Mouse (Mus musculus) forebrain, embryonic 13.5 days (tissue): ENCODE measurements at regions not wholly inside any gene's neighbourhood (a gene's known extent, or its start where the extent isn't known, plus 50 kb on each side); places are given as distances from the start of the nearest gene placed in this dataset.

Experiments used
- ATAC-seq: fragments of 200-750 bp; cut with Nextera tagmentation; 2 replicates; pipeline ENCODE4 v1.8.0; 2017
- H3K27ac ChIP-seq: fragments of 300-500 bp; sonication (generic); 2 replicates; pipeline ENCODE4 v1.5.1; 2015; ENCODE audit warnings: inconsistent platforms, mild to moderate bottlenecking, moderate library complexity
- H3K27me3 ChIP-seq: fragments of 300-500 bp; sonication (generic); 2 replicates; pipeline ENCODE4 v1.6.1; 2015; ENCODE audit warnings: mild to moderate bottlenecking, inconsistent platforms
- H3K36me3 ChIP-seq: fragments of 300-500 bp; sonication (generic); 2 replicates; pipeline ENCODE4 v1.6.1; 2015; ENCODE audit warnings: mild to moderate bottlenecking, inconsistent platforms; ENCODE audit not compliant: poor library complexity, severe bottlenecking
- H3K4me1 ChIP-seq: fragments of 300-500 bp; sonication (generic); 2 replicates; pipeline ENCODE4 v1.6.1; 2015; ENCODE audit warnings: inconsistent platforms
- H3K4me2 ChIP-seq: fragments of 300-500 bp; sonication (generic); 2 replicates; pipeline ENCODE4 v1.6.1; 2015; ENCODE audit warnings: inconsistent platforms, mild to moderate bottlenecking, moderate library complexity
- H3K4me3 ChIP-seq: fragments of 300-500 bp; sonication (generic); 2 replicates; pipeline ENCODE4 v1.5.1; 2015; ENCODE audit warnings: mild to moderate bottlenecking, inconsistent platforms
- H3K9ac ChIP-seq: fragments of 300-500 bp; sonication (generic); 2 replicates; pipeline ENCODE4 v1.6.1; 2015; ENCODE audit warnings: mild to moderate bottlenecking, inconsistent platforms
- H3K9me3 ChIP-seq: fragments of 300-500 bp; sonication (generic); replicated peaks from 2 replicates; pipeline ENCODE4 v1.6.1; 2016; ENCODE audit warnings: inconsistent platforms
- WGBS: fragments of 180-500 bp; shearing (Covaris S2); methylation state at CpG from one replicate; pipeline ENCODE4 v1.1.7; 2015; 5-methylcytosine and 5-hydroxymethylcytosine counted together

DNA sequence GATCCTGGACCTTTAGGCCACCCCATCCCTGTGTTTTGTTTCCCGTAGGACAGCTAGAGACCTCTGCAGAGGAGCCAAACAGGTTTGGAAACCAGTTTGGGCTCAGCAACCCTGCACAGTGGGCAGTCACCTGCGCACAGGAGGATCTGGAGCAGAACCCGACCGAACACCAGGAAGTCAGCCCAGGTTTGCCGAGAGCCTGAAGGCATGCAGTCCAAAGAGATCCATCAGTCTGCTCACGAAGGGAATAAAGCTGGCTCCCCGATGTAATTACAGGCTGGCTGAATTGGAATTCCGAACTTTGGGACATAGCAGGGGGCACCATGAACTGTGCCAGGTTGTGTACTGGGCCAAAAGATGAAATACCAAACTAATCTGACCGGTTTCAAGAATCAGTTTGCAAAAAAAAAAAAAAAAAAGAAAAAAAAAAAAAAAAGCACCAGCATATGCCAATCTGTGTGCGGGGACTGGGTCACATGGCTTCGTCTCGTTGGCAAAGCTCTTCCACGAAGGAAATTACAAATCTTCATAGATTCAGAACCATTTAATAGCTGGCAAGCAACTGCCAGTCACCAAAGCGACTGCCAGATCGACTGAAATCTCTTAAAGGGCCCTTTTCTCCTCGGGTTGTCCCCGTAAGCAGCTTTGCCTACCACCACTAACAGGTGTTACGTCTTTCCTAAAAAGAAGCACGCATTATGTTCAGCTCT is 137.0 kb upstream of the Dyrk2 start:
- no peak overlapping the region for H3K9ac ChIP-seq
- no peaks in the 10 kb centered on the region for H3K4me1 ChIP-seq
- no peak overlapping the region for H3K27ac ChIP-seq
- no peaks in the 10 kb centered on the region for H3K27me3 ChIP-seq
- no peak overlapping the region for H3K4me3 ChIP-seq
- no peaks in the 10 kb centered on the region for H3K36me3 ChIP-seq
- H3K4me2 ChIP-seq = no peak overlapping the region
- 89% methylated on average over 19 of the region's 19 CpGs for WGBS
- ATAC-seq = no peak
- H3K9me3 ChIP-seq = no peaks in the 10 kb centered on the region

DNA sequence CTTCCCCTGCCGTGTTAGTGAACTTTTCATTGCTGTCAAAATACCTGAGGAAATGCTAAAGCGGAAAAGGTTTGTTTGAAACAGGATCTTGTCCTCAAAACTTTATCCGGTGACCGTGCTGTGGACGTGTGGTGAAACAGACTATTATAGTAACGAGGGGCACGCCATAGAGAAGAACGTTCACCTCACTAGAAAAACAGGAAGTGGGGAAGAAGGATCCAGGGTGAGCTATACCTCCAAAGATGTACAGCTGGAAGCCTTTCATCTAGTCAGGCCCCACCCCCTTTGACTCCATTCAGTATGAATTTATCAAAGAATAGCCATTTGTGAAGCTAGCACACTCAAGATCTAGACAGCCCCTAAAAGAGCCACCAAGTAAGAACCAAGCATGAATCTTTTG is 135.5 kb upstream of the Dyrk2 start:
- Histone ChIP-seq H3K9me3 (no peaks in the 10 kb centered on the region), H3K36me3 (no peaks in the 10 kb centered on the region), H3K27ac (no peak overlapping the region), H3K4me3 (no peak overlapping the region), H3K9ac (no peak overlapping the region), H3K27me3 (no peaks in the 10 kb centered on the region), H3K4me2 (no peak overlapping the region), H3K4me1 (no peaks in the 10 kb centered on the region)
- ATAC-seq = no peak
- 89% methylated on average over 8 of the region's 8 CpGs for WGBS

DNA sequence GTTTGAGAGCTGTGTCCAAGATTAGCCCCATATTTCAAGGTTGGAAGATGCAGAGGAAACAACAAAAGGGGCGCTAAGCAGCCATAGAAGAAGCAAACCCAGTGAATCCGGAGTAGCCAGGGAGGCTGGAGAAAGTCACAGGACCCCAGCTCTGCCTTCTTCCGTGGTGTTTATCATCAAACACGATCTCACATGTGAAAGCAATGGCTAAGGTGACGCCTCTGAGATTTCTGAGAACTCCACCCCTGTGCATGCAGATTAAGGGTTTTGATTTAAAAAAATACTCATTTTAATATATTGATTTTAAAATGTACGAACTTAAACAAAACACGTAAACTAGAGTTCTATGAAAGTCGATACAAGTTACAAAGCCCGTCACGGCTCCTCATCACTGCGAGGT is 134.4 kb upstream of the Dyrk2 start:
- Histone ChIP-seq H3K27me3 (no peaks in the 10 kb centered on the region), H3K9me3 (no peaks in the 10 kb centered on the region), H3K36me3 (no peaks in the 10 kb centered on the region), H3K27ac (no peak overlapping the region), H3K4me2 (no peak overlapping the region), H3K4me3 (no peak overlapping the region), H3K9ac (no peak overlapping the region), H3K4me1 (no peaks in the 10 kb centered on the region)
- ATAC-seq = no peak
- WGBS = 93% methylated on average over 11 of the region's 11 CpGs

DNA sequence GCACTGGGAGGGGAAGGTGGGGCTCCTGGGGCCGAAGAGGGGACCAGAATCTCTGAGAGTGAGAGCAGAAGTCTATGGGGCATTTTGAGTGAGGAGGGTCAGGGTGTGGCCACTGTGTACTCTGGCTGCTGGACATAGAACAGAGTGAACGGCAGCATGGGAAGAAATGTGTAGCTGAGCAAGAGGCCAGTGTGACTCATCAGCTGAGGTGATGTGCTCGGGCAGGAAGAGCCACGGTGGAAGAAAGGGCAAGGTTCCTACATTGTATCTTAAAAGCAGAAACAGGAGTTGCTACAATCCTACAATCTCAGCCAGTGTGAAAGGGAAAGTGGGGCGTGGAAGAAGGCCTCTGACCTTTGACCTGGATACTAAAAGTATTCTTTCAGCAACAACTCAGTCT is 133.8 kb upstream of the Dyrk2 start:
- no peak overlapping the region for H3K27ac ChIP-seq
- no peak overlapping the region for H3K4me3 ChIP-seq

DNA sequence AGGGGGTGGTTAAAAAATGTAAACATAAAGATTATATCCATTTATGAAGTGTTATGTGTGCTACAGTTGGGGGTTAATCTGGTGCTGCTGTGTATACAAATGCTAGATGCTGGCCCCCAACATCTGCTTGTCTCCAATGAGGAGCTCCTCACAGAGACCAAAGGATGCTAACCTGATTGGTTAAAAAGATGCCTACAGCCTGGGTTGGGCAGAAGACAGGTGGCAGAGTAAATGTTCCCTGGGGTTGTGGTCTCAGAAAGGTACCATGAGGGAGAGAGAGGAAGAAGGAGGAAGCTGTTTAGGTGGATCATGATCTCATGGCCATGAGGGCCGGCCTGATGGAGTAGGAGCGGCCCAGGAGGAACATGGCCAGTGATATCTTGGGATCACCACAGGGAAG is 133.0 kb upstream of the Dyrk2 start:
- H3K36me3 ChIP-seq = no peaks in the 10 kb centered on the region
- no peaks in the 10 kb centered on the region for H3K27me3 ChIP-seq
- no peaks in the 10 kb centered on the region for H3K4me1 ChIP-seq
- no peaks in the 10 kb centered on the region for H3K9me3 ChIP-seq
- no peak overlapping the region for H3K4me2 ChIP-seq
- ATAC-seq = no peak
- no peak overlapping the region for H3K27ac ChIP-seq
- no peak overlapping the region for H3K4me3 ChIP-seq
- WGBS = 93% methylated on average over 2 of the region's 2 CpGs
- H3K9ac ChIP-seq = no peak overlapping the region

More for the DNA sequence above, 133.8 kb upstream of the Dyrk2 start:
- no peak overlapping the region for H3K9ac ChIP-seq
- no peaks in the 10 kb centered on the region for H3K36me3 ChIP-seq
- 76% methylated on average over 5 of the region's 5 CpGs for WGBS
- no peak overlapping the region for H3K4me2 ChIP-seq
- H3K4me1 ChIP-seq = no peaks in the 10 kb centered on the region
- H3K9me3 ChIP-seq = no peaks in the 10 kb centered on the region
- H3K27me3 ChIP-seq = no peaks in the 10 kb centered on the region
- ATAC-seq = no peak

DNA sequence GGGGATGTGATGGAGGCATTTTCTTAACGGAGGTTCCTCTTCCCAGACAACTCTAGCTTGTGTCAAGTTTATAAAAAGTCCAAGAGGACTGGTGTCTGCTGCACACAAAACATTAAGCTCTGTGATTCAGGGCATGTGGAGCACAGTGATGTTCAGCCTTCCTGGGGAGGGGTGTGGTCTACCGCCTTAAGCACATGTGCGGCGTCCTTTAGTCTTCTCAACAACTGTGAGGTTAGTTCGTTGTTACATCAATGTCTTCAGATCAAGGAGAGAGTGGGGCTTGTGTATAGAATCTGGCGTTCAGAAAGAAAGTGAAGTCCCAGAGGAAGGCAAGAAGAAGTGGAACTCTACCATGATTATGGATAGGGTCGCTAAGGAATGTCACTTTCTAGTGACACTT is 131.9 kb upstream of the Dyrk2 start:
- Histone ChIP-seq H3K36me3 (no peaks in the 10 kb centered on the region), H3K4me3 (no peak overlapping the region), H3K9me3 (no peaks in the 10 kb centered on the region), H3K27me3 (no peaks in the 10 kb centered on the region), H3K4me2 (no peak overlapping the region), H3K4me1 (no peaks in the 10 kb centered on the region), H3K27ac (no peak overlapping the region), H3K9ac (no peak overlapping the region)
- ATAC-seq = no peak
- WGBS = 96% methylated on average over 7 of the region's 7 CpGs

DNA sequence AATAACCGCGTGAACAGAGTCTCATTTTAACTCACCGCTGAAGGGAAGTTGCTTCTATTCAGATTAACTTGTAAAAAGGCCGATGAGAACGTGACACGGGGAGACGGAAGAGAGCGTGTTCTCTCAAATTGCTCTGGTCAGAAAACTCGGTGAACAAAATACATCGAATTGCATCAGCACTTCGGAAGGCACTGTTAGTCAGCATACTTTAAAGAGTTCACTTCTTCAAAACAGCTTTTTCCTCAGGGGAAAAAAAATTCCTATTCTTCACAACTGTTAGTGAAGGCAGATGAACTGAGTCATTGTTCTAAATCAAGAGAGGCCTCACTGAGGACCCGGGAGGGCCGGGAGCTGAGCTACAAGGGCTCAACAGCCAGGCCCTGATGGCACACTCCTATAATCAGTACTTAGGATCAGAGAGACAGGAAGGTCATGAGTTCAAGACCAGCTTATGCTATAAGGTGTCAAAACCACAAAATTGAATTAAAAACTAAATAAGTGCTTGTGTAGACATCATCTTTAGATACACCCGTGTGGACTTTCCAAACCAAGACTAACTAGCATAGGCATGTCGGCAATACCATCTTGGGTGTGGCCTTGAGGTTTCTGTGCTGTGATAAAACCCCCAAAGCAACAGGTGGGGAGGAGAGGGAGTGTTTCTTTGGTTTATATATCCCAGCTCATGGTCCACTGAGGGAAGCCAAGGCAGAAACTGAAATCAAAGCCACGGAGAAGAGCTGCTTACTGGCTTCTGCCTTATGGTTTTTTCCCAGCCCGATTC is 131.2 kb upstream of the Dyrk2 start:
- no peaks in the 10 kb centered on the region for H3K9me3 ChIP-seq
- ATAC-seq = no peak
- no peaks in the 10 kb centered on the region for H3K4me1 ChIP-seq
- no peaks in the 10 kb centered on the region for H3K27me3 ChIP-seq
- H3K27ac ChIP-seq = no peak overlapping the region
- no peak overlapping the region for H3K9ac ChIP-seq
- no peak overlapping the region for H3K4me3 ChIP-seq
- no peak overlapping the region for H3K4me2 ChIP-seq
- 81% methylated on average over 17 of the region's 17 CpGs for WGBS
- no peaks in the 10 kb centered on the region for H3K36me3 ChIP-seq

DNA sequence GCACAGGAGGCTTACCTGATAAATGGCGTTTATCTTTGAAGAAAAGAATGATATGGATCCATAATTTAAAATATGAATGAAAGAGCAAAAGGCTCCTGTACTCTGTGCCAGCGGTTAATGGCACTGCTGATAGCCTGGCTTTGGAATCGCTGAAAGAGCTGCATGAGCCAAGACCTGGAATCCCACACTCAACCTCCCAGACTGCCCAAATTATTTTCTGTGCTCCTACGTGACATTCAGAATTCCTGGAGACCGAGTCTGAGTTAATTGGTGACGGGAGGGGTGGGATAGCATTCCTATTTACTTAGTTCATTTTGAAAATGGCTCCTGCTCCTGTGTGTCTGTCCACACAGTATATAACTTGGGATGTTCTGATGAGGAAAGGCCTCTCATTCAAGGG is 129.0 kb upstream of the Dyrk2 start:
- no peak for ATAC-seq
- WGBS = 68% methylated on average over 6 of the region's 6 CpGs

DNA sequence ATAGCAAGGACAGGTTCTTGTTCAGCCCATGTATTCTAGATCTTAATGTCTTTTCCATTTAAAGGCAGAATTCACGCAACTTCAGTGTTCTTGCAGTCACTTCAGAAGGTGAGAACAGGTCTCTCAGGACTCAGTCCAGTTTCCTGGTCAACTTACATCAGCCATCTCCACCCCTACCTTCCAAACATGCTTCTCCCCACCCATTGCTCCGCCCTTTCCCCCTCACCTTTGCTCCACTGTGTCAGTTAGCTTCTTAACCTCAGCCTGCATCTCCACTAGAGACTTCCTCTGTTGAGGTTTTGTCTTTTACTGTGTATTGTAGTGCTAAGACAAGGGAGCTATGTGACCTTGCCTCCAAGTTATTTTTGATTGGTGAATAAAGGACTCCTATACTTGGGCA is 127.0 kb upstream of the Dyrk2 start:
- H3K4me1 ChIP-seq = no peaks in the 10 kb centered on the region
- H3K4me2 ChIP-seq = no peak overlapping the region
- no peaks in the 10 kb centered on the region for H3K9me3 ChIP-seq
- WGBS = 95% methylated on average over 2 of the region's 2 CpGs
- no peaks in the 10 kb centered on the region for H3K27me3 ChIP-seq
- H3K4me3 ChIP-seq = no peak overlapping the region
- no peaks in the 10 kb centered on the region for H3K36me3 ChIP-seq
- H3K27ac ChIP-seq = no peak overlapping the region
- H3K9ac ChIP-seq = no peak overlapping the region
- no peak for ATAC-seq

More for the DNA sequence above, 129.0 kb upstream of the Dyrk2 start:
- H3K27me3 ChIP-seq = no peaks in the 10 kb centered on the region
- no peak overlapping the region for H3K9ac ChIP-seq
- no peak overlapping the region for H3K4me3 ChIP-seq
- H3K27ac ChIP-seq = no peak overlapping the region
- H3K4me2 ChIP-seq = no peak overlapping the region
- no peaks in the 10 kb centered on the region for H3K4me1 ChIP-seq
- no peaks in the 10 kb centered on the region for H3K36me3 ChIP-seq
- no peaks in the 10 kb centered on the region for H3K9me3 ChIP-seq

DNA sequence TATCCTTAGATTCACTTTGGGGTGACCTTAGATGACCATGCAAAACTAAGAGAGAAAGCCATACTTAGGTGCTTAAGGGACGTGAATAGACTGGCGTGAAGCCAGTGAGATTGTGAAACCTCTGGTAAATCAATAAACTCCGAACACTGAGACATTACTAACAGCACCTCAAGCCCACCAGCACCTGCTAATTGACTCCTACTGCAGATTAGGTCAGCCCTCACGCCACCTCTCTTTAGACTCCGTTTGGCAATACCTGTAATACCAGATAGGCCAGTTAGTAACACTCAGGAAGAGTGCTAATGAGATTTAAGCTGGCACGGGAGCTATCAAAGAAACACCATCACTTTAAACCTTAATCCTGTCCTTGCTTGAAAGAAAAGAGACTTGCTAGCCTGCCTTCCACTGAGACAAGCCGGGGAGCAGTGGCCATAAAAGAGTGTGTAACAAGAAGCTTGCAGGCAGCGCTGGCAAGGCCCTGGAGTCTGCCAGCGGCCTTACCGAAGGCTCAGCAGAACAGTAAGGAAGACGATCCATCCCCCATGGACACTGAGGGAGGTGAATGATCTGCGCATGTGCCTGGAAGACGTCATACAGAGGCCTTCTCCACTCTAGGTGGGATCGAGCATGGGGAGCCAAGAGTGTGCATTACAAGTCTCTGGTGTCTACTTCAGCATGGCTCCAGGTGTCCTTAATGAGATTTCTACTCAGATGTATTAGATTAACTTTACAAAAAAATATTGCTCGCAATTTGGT is 124.0 kb upstream of the Dyrk2 start:
- no peaks in the 10 kb centered on the region for H3K27me3 ChIP-seq
- ATAC-seq = no peak
- H3K4me2 ChIP-seq = no peak overlapping the region
- H3K9ac ChIP-seq = no peak overlapping the region
- H3K4me3 ChIP-seq = no peak overlapping the region
- no peaks in the 10 kb centered on the region for H3K9me3 ChIP-seq
- 48% methylated on average over 15 of the region's 15 CpGs for WGBS
- H3K36me3 ChIP-seq = no peaks in the 10 kb centered on the region
- H3K27ac ChIP-seq = no peak overlapping the region
- no peaks in the 10 kb centered on the region for H3K4me1 ChIP-seq

DNA sequence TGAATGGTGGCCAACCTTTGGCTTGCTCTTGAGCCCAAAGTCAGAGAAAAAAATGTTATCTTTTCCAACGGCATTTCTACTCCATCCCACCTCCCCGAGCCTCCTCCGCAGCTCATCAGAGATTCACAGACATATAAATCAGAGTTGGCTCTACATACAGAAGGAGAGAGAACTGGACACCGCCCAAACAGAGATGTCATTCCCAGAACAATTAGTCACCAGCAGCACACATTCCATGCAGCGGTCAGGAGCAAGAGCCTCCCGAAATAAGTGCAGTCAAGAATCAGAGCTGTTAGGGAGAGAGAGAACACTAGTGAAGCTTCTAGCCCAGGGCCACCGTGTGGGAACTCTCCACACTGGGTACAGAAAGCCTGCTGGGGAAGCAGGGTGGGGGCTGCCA is 121.2 kb upstream of the Dyrk2 start:
- no peak for ATAC-seq
- Histone ChIP-seq H3K27me3 (no peaks in the 10 kb centered on the region), H3K36me3 (no peaks in the 10 kb centered on the region), H3K27ac (no peak overlapping the region), H3K9me3 (no peaks in the 10 kb centered on the region), H3K9ac (no peak overlapping the region), H3K4me2 (no peak overlapping the region), H3K4me1 (no peaks in the 10 kb centered on the region), H3K4me3 (no peak overlapping the region)
- WGBS = 91% methylated on average over 7 of the region's 7 CpGs

DNA sequence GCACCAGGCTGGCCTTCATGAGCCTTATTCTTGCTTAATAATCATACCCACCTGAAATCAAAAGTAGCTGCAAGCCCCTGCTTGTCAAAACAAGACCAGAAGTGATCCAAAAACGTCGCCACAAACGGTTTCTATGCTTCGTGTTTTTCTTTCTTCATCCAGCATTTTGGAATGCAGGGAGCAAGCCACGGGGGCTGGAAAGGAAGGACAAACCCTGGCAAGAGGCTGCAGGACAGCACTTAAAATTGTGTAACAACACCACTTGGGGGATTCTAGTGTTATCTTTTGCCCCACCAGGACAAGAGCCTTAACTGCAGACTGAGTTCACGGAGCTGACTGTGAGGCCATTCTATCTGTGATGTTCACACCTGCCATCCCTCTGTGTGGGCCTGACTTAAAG is 120.5 kb upstream of the Dyrk2 start:
- Histone ChIP-seq H3K4me2 (no peak overlapping the region), H3K4me1 (no peaks in the 10 kb centered on the region), H3K36me3 (no peaks in the 10 kb centered on the region), H3K27ac (no peak overlapping the region), H3K27me3 (no peaks in the 10 kb centered on the region), H3K4me3 (no peak overlapping the region), H3K9me3 (no peaks in the 10 kb centered on the region), H3K9ac (no peak overlapping the region)
- ATAC-seq = no peak
- 86% methylated on average over 6 of the region's 6 CpGs for WGBS
